Mouse (Mus musculus) forebrain, embryonic 16.5 days (tissue): Measurements from ENCODE around the gene Mkrn1. TPM values are rescaled to one million over a fixed set of nuclear protein-coding genes. Genes with fewer than 3 reads are reported as not detected.
"Not testable (repeated sequence)": the region's sequence is repeated elsewhere in the genome, so short reads cannot be mapped to it uniquely, and the experiment has no call there.

ENCODE experiments used
- ATAC-seq: fragments of 200-750 bp; cut with Nextera tagmentation; 2 replicates; pipeline ENCODE4 v1.8.0; 2017; ENCODE audit warnings: mild to moderate bottlenecking, moderate library complexity
- H3K27ac ChIP-seq: fragments of 300-500 bp; sonication (generic); 2 replicates; pipeline ENCODE4 v1.5.1; 2014; ENCODE audit warnings: low read length, control low read depth
- H3K27me3 ChIP-seq: fragments of 300-500 bp; sonication (generic); replicated peaks from 2 replicates; pipeline ENCODE4 v1.6.1; 2014; ENCODE audit warnings: low read length; ENCODE audit not compliant: control insufficient read depth, insufficient read depth
- H3K36me3 ChIP-seq: fragments of 300-500 bp; sonication (generic); 2 replicates; pipeline ENCODE4 v1.6.1; 2014; ENCODE audit not compliant: control insufficient read depth, insufficient read depth
- H3K4me1 ChIP-seq: fragments of 300-500 bp; sonication (generic); replicated peaks from 2 replicates; pipeline ENCODE4 v1.6.1; 2014; ENCODE audit warnings: low read length; ENCODE audit not compliant: control insufficient read depth, insufficient read depth
- H3K4me2 ChIP-seq: fragments of 300-500 bp; sonication (generic); 2 replicates; pipeline ENCODE4 v1.6.1; 2014; ENCODE audit warnings: mild to moderate bottlenecking, low read length, control low read depth
- H3K4me3 ChIP-seq: fragments of 300-500 bp; sonication (generic); replicated peaks from 2 replicates; pipeline ENCODE4 v1.5.1; 2014; ENCODE audit warnings: mild to moderate bottlenecking, low read length, control low read depth
- H3K9ac ChIP-seq: fragments of 300-500 bp; sonication (generic); replicated peaks from 2 replicates; pipeline ENCODE4 v1.6.1; 2014; ENCODE audit warnings: low read depth, low read length, control low read depth
- H3K9me3 ChIP-seq: fragments of 300-500 bp; sonication (generic); 2 replicates; pipeline ENCODE4 v1.6.1; 2016; ENCODE audit warnings: low read length; ENCODE audit not compliant: control insufficient read depth
- WGBS: fragments of 180-500 bp; shearing (Covaris S2); extraction: QIAGEN DNeasy Blood & Tissue Kit; methylation state at CpG from one replicate; pipeline ENCODE4 v1.1.7; 2014; 5-methylcytosine and 5-hydroxymethylcytosine counted together
- polyA plus RNA-seq: library from polyadenylated mRNA; unstranded; fragments of >200 nt; fragmentation: Nextera tagmentation; extraction: Ambion mirVana; gene quantifications from 2 replicates; pipeline ENCODE4 v1.2.1, GENCODE M21; 2015

Mkrn1 gene
- polyA plus RNA-seq, 1 experiment from 2014 or later: 244 TPM

GRCm38 (mm10) chr6:39423130-39423551 lies 2.9 kb upstream of the Mkrn1 start:
- Histone ChIP-seq H3K4me1 (peaks cover 3% of the 10 kb centered on the region), H3K36me3 (no peaks in the 10 kb centered on the region), H3K9ac (no peak overlapping the region), H3K4me3 (no peak overlapping the region), H3K4me2 (no peak overlapping the region), H3K9me3 (no peaks in the 10 kb centered on the region), H3K27ac (no peak overlapping the region), H3K27me3 (no peaks in the 10 kb centered on the region)
- no peak for ATAC-seq
- 71% methylated on average over 6 of the region's 6 CpGs for WGBS

GRCm38 (mm10) chr6:39420867-39421266 lies 605 bp upstream of the Mkrn1 start:
- ATAC-seq: no peak
- WGBS: 44% methylated on average over 4 of the region's 4 CpGs
- no peak overlapping the region for H3K9ac ChIP-seq
- H3K4me1 ChIP-seq: peaks cover 13% of the 10 kb centered on the region
- H3K4me3 ChIP-seq: peak overlapping the region; percentile 90
- no peaks in the 10 kb centered on the region for H3K9me3 ChIP-seq
- no peak overlapping the region for H3K4me2 ChIP-seq
- H3K27me3 ChIP-seq: no peaks in the 10 kb centered on the region
- H3K36me3 ChIP-seq: no peaks in the 10 kb centered on the region
- H3K27ac ChIP-seq: no peak overlapping the region

GRCm38 (mm10) chr6:39419386-39419850 lies 844 bp downstream of the Mkrn1 start:
- no peak for ATAC-seq
- no peaks in the 10 kb centered on the region for H3K27me3 ChIP-seq
- peak overlapping the region; percentile 94 for H3K27ac ChIP-seq
- H3K4me2 ChIP-seq: peak overlapping the region; percentile 72
- peaks cover 13% of the 10 kb centered on the region for H3K4me1 ChIP-seq
- H3K36me3 ChIP-seq: no peaks in the 10 kb centered on the region
- H3K4me3 ChIP-seq: peak overlapping the region; percentile 90
- under 1% methylated on average over 43 of the region's 43 CpGs for WGBS
- H3K9ac ChIP-seq: peak overlapping the region; percentile 90
- no peaks in the 10 kb centered on the region for H3K9me3 ChIP-seq

GRCm38 (mm10) chr6:39416654-39417053 lies 3.6 kb downstream of the Mkrn1 start:
- not testable (repeated sequence) for H3K4me3 ChIP-seq, H3K9me3 ChIP-seq, H3K9ac ChIP-seq, H3K27me3 ChIP-seq, H3K27ac ChIP-seq, H3K4me2 ChIP-seq, H3K36me3 ChIP-seq, ATAC-seq
- H3K4me1 ChIP-seq: peaks cover 18% of the 10 kb centered on the region

- 52% methylated on average over 3 of the region's 5 CpGs for WGBS
- H3K27ac ChIP-seq: no peak overlapping the region
- peaks cover 18% of the 10 kb centered on the region for H3K4me1 ChIP-seq
- no peak overlapping the region for H3K4me2 ChIP-seq
- no peak for ATAC-seq
- H3K4me3 ChIP-seq: no peak overlapping the region
- no peaks in the 10 kb centered on the region for H3K27me3 ChIP-seq
- no peak overlapping the region for H3K9ac ChIP-seq
- no peaks in the 10 kb centered on the region for H3K36me3 ChIP-seq
- H3K9me3 ChIP-seq: no peaks in the 10 kb centered on the region
Observed at GRCm38 (mm10) chr6:39415762-39416161, 4.5 kb downstream of the Mkrn1 start.

GRCm38 (mm10) chr6:39414106-39414505 lies 6.2 kb downstream of the Mkrn1 start:
- Histone ChIP-seq H3K9me3 (no peaks in the 10 kb centered on the region), H3K4me2 (no peak overlapping the region), H3K36me3 (no peaks in the 10 kb centered on the region), H3K4me3 (no peak overlapping the region), H3K27ac (no peak overlapping the region), H3K4me1 (peaks cover 18% of the 10 kb centered on the region), H3K9ac (no peak overlapping the region), H3K27me3 (no peaks in the 10 kb centered on the region)
- no peak for ATAC-seq
- WGBS: 28% methylated on average over 1 of the region's 1 CpGs

- Histone ChIP-seq H3K27me3 (no peaks in the 10 kb centered on the region), H3K27ac (no peak overlapping the region), H3K4me1 (no peaks in the 10 kb centered on the region), H3K4me2 (no peak overlapping the region), H3K9me3 (no peaks in the 10 kb centered on the region), H3K4me3 (no peak overlapping the region), H3K9ac (no peak overlapping the region), H3K36me3 (peaks cover 18% of the 10 kb centered on the region)
- WGBS: 96% methylated on average over 5 of the region's 5 CpGs
- ATAC-seq: no peak
Observed at GRCm38 (mm10) chr6:39406480-39406879, 13.8 kb downstream of the Mkrn1 start.

- Histone ChIP-seq H3K4me3 (no peak overlapping the region), H3K27me3 (no peaks in the 10 kb centered on the region), H3K4me1 (no peaks in the 10 kb centered on the region), H3K27ac (no peak overlapping the region), H3K4me2 (no peak overlapping the region), H3K9me3 (no peaks in the 10 kb centered on the region), H3K9ac (no peak overlapping the region), H3K36me3 (peaks cover 24% of the 10 kb centered on the region)
- 92% methylated on average over 2 of the region's 2 CpGs for WGBS
- ATAC-seq: no peak
Observed at GRCm38 (mm10) chr6:39403136-39403535, 17.1 kb downstream of the Mkrn1 start.

- H3K9ac ChIP-seq: no peak overlapping the region
- 65% methylated on average over 7 of the region's 7 CpGs for WGBS
- peaks cover 22% of the 10 kb centered on the region for H3K36me3 ChIP-seq
- H3K4me2 ChIP-seq: no peak overlapping the region
- no peaks in the 10 kb centered on the region for H3K4me1 ChIP-seq
- ATAC-seq: no peak
- no peak overlapping the region for H3K27ac ChIP-seq
- no peak overlapping the region for H3K4me3 ChIP-seq
- no peaks in the 10 kb centered on the region for H3K9me3 ChIP-seq
- H3K27me3 ChIP-seq: no peaks in the 10 kb centered on the region
Observed at GRCm38 (mm10) chr6:39400343-39400742, 19.9 kb downstream of the Mkrn1 start.

- H3K27ac ChIP-seq: no peak overlapping the region
- H3K27me3 ChIP-seq: no peaks in the 10 kb centered on the region
- H3K4me3 ChIP-seq: no peak overlapping the region
- peaks cover 9% of the 10 kb centered on the region; the same call in 1 of the 2 replicates for H3K36me3 ChIP-seq
- no peak for ATAC-seq
- no peak overlapping the region for H3K9ac ChIP-seq
- WGBS: 93% methylated on average over 9 of the region's 9 CpGs
- H3K9me3 ChIP-seq: no peaks in the 10 kb centered on the region
- H3K4me1 ChIP-seq: no peaks in the 10 kb centered on the region
- H3K4me2 ChIP-seq: no peak overlapping the region
Observed at GRCm38 (mm10) chr6:39398342-39398741, 21.9 kb downstream of the Mkrn1 start.
